Mouse (Mus musculus) frontal cortex, postnatal 14 days (tissue): ENCODE results near the gene Hist1h2be.
"Not testable (repeated sequence)": the region's sequence is repeated elsewhere in the genome, so short reads cannot be mapped to it uniquely, and the experiment has no call there.

Experiments used
- DNase-seq, 2 experiments: peaks; one replicate each; pipeline ENCODE4 v3.0.0; 2022; ENCODE audit warnings: low spot score in 2 of 2

The Hist1h2be gene

GRCm38 (mm10) chr13:23591886-23592285 lies 29.0 kb downstream of the Hist1h2be start:
- DNase-seq: not testable (repeated sequence)

- no peak for DNase-seq
Observed at GRCm38 (mm10) chr13:23591206-23591605, 29.7 kb downstream of the Hist1h2be start.

GRCm38 (mm10) chr13:23586940-23587225 lies 34.0 kb downstream of the Hist1h2be start:
- DNase-seq: no peak

GRCm38 (mm10) chr13:23586099-23586939 lies 34.6 kb downstream of the Hist1h2be start:
- DNase-seq: no peak

GRCm38 (mm10) chr13:23585442-23586098 lies 35.4 kb downstream of the Hist1h2be start:
- peak; percentile 57 to 65 for DNase-seq

- DNase-seq: peak; percentile 30 to 65
Observed at GRCm38 (mm10) chr13:23585029-23585441, 35.9 kb downstream of the Hist1h2be start.

GRCm38 (mm10) chr13:23584331-23584730 lies 36.6 kb downstream of the Hist1h2be start:
- DNase-seq: no peak

GRCm38 (mm10) chr13:23583387-23584068 lies 37.4 kb downstream of the Hist1h2be start:
- no peak for DNase-seq

GRCm38 (mm10) chr13:23582219-23583056 lies 38.5 kb downstream of the Hist1h2be start:
- no peak for DNase-seq

- peak; percentile 97 for DNase-seq
Observed at GRCm38 (mm10) chr13:23581408-23582218, 39.3 kb downstream of the Hist1h2be start, which contains the start of gene Hist1h4d. TSS of gene Hist1h4d (plus strand) at chr13:23581598.

GRCm38 (mm10) chr13:23577835-23578234 lies 43.1 kb downstream of the Hist1h2be start:
- no peak for DNase-seq

- no peak for DNase-seq
Observed at GRCm38 (mm10) chr13:23576906-23577639, 43.9 kb downstream of the Hist1h2be start.

GRCm38 (mm10) chr13:23576351-23576881 lies 44.5 kb downstream of the Hist1h2be start:
- no peak for DNase-seq

- not testable (repeated sequence) for DNase-seq
Observed at GRCm38 (mm10) chr13:23575864-23576313, 45.0 kb downstream of the Hist1h2be start.

- peak in 1 of 2 experiments; percentile 53 for DNase-seq
Observed at GRCm38 (mm10) chr13:23575271-23575851, 45.6 kb downstream of the Hist1h2be start, which contains the start of gene Hist1h3d. TSS of gene Hist1h3d (plus strand) at chr13:23575763.

- DNase-seq: not testable (repeated sequence)
Observed at GRCm38 (mm10) chr13:23574546-23575170, 46.3 kb downstream of the Hist1h2be start.

GRCm38 (mm10) chr13:23573898-23574524 lies 46.9 kb downstream of the Hist1h2be start, which contains the start of the genes Hist1h2bf and Hist1h2ad:
TSS of gene Hist1h2bf (minus strand) at chr13:23574196.
TSS of gene Hist1h2ad (plus strand) at chr13:23574381.
- peak; percentile 91 to 96 for DNase-seq
